Mouse (Mus musculus) C2C12 (cell line): Measurements from ENCODE around the gene Fiz1. TPM values are rescaled to one million over a fixed set of nuclear protein-coding genes. Genes with fewer than 3 reads are reported as not detected.
A peak's percentile ranks its signal among the peaks of the same experiment; 100 is the strongest.

Experiments used
- H3K27me3 ChIP-seq: one replicate; pipeline ENCODE4 v1.6.1; 2011; ENCODE audit not compliant: control insufficient read depth, insufficient read depth, insufficient read length
- H3K36me3 ChIP-seq: one replicate; pipeline ENCODE4 v1.6.1; 2011; ENCODE audit not compliant: control insufficient read depth, insufficient read depth
- H3K4me3 ChIP-seq: one replicate; pipeline ENCODE4 v1.5.1; 2011; ENCODE audit warnings: mild to moderate bottlenecking, control low read depth; ENCODE audit not compliant: poor library complexity, insufficient read depth, severe bottlenecking
- H3K79me2 ChIP-seq: one replicate; pipeline ENCODE4 v1.6.1; 2011; ENCODE audit not compliant: control insufficient read depth, insufficient read depth
- H3K79me3 ChIP-seq: one replicate; pipeline ENCODE4 v1.6.1; 2011; ENCODE audit warnings: low read depth, control low read depth
- H3ac ChIP-seq: one replicate; pipeline ENCODE3; 2011; ENCODE audit warnings: low read depth; ENCODE audit not compliant: control insufficient read depth, insufficient read length
- CEBPB ChIP-seq: IDR thresholded peaks from one replicate; pipeline ENCODE4 v1.6.1; 2011; ENCODE audit warnings: low read depth, mild to moderate bottlenecking, control low read depth, moderate library complexity
- CTCF ChIP-seq: IDR thresholded peaks from one replicate; pipeline ENCODE4 v1.5.1; 2011; ENCODE audit not compliant: control insufficient read depth, insufficient read depth, insufficient read length
- FOSL1 ChIP-seq: IDR thresholded peaks from one replicate; pipeline ENCODE4 v1.8.0; 2011; ENCODE audit warnings: mild to moderate bottlenecking, low read length; ENCODE audit not compliant: poor library complexity, insufficient read depth, severe bottlenecking
- MAX ChIP-seq: IDR thresholded peaks from one replicate; pipeline ENCODE4 v1.6.1; 2011; ENCODE audit warnings: mild to moderate bottlenecking, control low read depth
- MYOD1 ChIP-seq: IDR thresholded peaks from one replicate; pipeline ENCODE4 v1.6.1; 2011; ENCODE audit warnings: low read depth; ENCODE audit not compliant: control insufficient read depth, insufficient read length
- MYOG ChIP-seq: IDR thresholded peaks from one replicate; pipeline ENCODE4 v1.6.1; 2011; ENCODE audit not compliant: control insufficient read depth, insufficient read length; ENCODE audit errors: extremely low read depth
- USF1 ChIP-seq: IDR thresholded peaks from one replicate; pipeline ENCODE4 v1.6.1; 2011; ENCODE audit warnings: low read depth, mild to moderate bottlenecking, control low read depth, moderate library complexity
- polyA plus RNA-seq: library from polyadenylated mRNA; unstranded; fragments of >200 nt; fragmentation: generic; extraction: Trizol; gene quantifications from one replicate; pipeline ENCODE4 v1.2.1, GENCODE M21; 2012; ENCODE audit warnings: missing spikeins

Fiz1 gene
- polyA plus RNA-seq, 1 experiment = 30.6 TPM

DNA sequence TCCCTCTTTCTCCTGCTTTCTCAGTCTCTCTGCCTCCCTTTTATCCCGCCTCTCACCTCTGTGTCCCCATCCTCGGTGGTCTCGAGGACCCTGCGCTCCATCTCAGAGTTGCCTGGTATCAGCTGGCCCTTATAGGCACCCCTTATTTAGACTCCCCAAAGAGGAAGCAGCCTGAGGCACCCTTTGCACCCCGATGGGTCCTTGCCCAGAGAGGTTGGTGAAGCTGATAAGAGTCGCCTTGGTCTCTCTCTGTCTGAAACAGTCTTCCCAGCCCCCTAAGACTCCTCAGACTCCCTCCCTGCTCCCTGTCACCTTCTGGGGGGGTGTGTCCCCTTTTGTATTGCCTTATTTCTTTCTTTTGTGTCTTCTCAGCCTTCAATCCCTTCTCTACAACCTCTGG, 43.4 kb downstream of the Fiz1 start, which contains the start of gene Sbk3:
TSS of gene Sbk3 (minus strand) at position 101 of the 400 bp plus-strand sequence.
- H3K4me3 ChIP-seq = no peak within 1 kb of the TSS
- H3ac ChIP-seq = no peak within 1 kb of the TSS
- H3K36me3 ChIP-seq = no peaks in the 10 kb centered on the region

DNA sequence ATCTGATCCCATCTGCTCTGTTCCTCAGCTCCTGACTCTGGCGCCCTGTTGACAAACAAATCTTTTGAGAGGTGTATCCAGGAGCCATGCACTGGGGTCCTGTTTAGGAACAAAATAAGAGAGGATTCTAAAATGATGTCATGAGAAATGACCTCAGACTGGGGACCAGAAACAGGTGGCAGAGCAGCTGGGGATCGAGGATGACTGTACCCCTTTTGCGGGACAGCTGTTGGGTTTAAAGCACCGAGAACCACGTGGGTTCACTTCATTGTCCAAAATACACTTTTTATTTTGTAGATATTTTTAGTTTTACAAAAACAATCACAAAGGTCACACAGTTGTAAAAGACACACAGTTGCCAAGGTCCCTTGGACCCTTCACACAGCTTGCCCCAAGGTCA, 49.5 kb downstream of the Fiz1 start:
- no peak overlapping the region for H3K4me3 ChIP-seq
- H3K27me3 ChIP-seq = peaks cover 11% of the 10 kb centered on the region
- no peaks in the 10 kb centered on the region for H3K79me2 ChIP-seq
- no peaks in the 10 kb centered on the region for H3K79me3 ChIP-seq
- no peak overlapping the region for H3ac ChIP-seq
- peak; percentile 61 for TF ChIP-seq MYOD1
- no peak for TF ChIP-seq CEBPB
- H3K36me3 ChIP-seq = no peaks in the 10 kb centered on the region

More for the DNA sequence above, 43.4 kb downstream of the Fiz1 start, which contains the start of gene Sbk3:
- no peaks in the 10 kb centered on the region for H3K79me3 ChIP-seq
- TF ChIP-seq USF1 (no peak), CEBPB (no peak), MAX (no peak), MYOG (no peak), FOSL1 (no peak), MYOD1 (no peak), CTCF (no peak)
- peaks cover 7% of the 10 kb centered on the region for H3K27me3 ChIP-seq
- no peaks in the 10 kb centered on the region for H3K79me2 ChIP-seq

DNA sequence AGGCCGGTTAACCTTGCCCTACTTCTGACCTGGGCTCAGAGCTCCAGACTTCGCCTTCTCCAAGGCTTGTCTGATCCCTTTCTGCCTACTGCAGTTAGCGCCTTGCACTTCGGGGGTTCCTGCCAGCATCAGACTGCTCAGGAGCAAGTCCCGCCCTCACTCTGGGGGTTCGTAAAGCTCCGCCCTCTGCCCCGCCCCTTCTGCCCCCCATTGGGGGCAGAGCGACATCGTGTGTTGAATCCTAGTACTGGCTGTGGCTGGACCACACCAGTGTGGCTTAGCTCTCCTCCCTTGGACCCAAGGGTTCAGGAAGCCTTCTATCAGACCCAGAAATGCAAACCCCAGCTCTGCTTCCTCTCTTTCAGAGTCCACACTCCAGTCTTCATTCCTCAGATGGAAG, 50.2 kb downstream of the Fiz1 start, which contains the start of gene Sbk2:
TSS of gene Sbk2 (minus strand) at position 135 of the 400 bp plus-strand sequence.
- Histone ChIP-seq H3K27me3 (peaks cover 11% of the 10 kb centered on the region), H3K4me3 (no peak within 1 kb of the TSS), H3K79me3 (no peaks in the 10 kb centered on the region), H3K36me3 (no peaks in the 10 kb centered on the region), H3K79me2 (no peaks in the 10 kb centered on the region), H3ac (no peak within 1 kb of the TSS)
- TF ChIP-seq CTCF (peak; percentile 48), USF1 (no peak)

DNA sequence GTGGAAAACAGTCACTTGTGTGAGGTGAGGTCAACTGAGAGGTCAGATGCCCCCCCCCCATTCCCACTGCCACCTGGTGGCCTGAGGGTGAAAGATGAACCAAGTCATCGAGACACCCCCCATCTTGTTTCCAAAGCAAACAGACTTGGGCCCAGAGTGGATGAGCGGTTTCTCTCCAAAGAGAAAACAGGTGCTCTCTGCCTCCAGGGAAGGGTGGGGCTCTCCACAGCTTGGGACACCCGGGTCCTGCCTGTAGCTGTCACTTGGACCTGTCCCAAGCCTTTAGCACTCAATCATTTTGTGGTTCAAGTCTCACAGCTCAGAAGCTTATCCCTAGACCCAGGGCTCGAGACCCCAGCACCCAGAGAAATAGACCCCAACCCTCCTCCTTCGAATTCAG, 51.0 kb downstream of the Fiz1 start:
- Histone ChIP-seq H3ac (no peak overlapping the region), H3K36me3 (no peaks in the 10 kb centered on the region), H3K27me3 (peaks cover 11% of the 10 kb centered on the region), H3K79me2 (no peaks in the 10 kb centered on the region), H3K4me3 (no peak overlapping the region), H3K79me3 (no peaks in the 10 kb centered on the region)
- TF ChIP-seq MYOG = no peak

DNA sequence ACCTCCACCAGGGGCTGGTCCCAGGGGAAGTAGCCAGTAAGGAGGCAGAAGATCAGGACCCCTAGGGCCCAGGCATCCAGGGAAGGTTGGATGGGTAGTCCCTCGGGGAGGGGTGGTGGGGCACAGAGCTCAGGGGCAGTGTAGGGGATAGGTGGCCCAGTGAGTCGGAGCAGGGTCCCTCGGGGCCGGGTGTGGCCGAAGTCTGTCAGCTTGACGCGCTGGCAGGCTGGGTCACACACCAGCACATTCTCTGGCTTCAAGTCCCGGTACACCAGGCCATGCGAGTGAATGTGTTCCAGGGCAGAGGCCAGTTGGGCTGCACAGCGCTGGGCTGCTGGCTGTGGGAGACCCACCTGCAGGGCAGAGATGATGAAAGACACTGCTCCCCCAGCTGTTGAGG, 57.1 kb downstream of the Fiz1 start:
- Histone ChIP-seq H3K36me3 (no peaks in the 10 kb centered on the region), H3K4me3 (no peak overlapping the region), H3ac (no peak overlapping the region), H3K79me2 (no peaks in the 10 kb centered on the region), H3K79me3 (no peaks in the 10 kb centered on the region), H3K27me3 (peaks cover 9% of the 10 kb centered on the region)
- no peak for TF ChIP-seq MAX
- no peak for TF ChIP-seq CEBPB
- TF ChIP-seq CTCF = no peak
- no peak for TF ChIP-seq MYOG
- TF ChIP-seq FOSL1 = no peak
- TF ChIP-seq USF1 = no peak
- TF ChIP-seq MYOD1 = no peak

Other genes with a start within 250 kb of the Fiz1 start
- gene Fam71e2, start 243.4 kb downstream of the Fiz1 start, polyA plus RNA-seq = not detected
- gene Il11, start 231.8 kb downstream of the Fiz1 start, polyA plus RNA-seq = 1.3 TPM
- gene Tmem190, start 231.8 kb downstream of the Fiz1 start, polyA plus RNA-seq = 0.84 TPM
- 22.9 TPM for gene Tmem238, start 225.0 kb downstream of the Fiz1 start, polyA plus RNA-seq
- 3,556 TPM for gene Rpl28, start 221.8 kb downstream of the Fiz1 start, polyA plus RNA-seq
- 599 TPM for gene Ube2s, start 202.1 kb downstream of the Fiz1 start, polyA plus RNA-seq
- gene Shisa7, start 170.0 kb downstream of the Fiz1 start, polyA plus RNA-seq = not detected
- gene Isoc2b, start 144.4 kb downstream of the Fiz1 start, polyA plus RNA-seq = 0.32 TPM
- 3.7 TPM for gene Isoc2a, start 137.5 kb downstream of the Fiz1 start, polyA plus RNA-seq
- gene Gm36210, start 108.2 kb downstream of the Fiz1 start, polyA plus RNA-seq = not detected
- gene Zfp628, start 99.5 kb downstream of the Fiz1 start, polyA plus RNA-seq = 9.0 TPM
- 2.7 TPM for gene Nat14, start 92.7 kb downstream of the Fiz1 start, polyA plus RNA-seq
- 3.7 TPM for gene Ssc5d, start 88.9 kb downstream of the Fiz1 start, polyA plus RNA-seq
- gene Sbk2, start 50.3 kb downstream of the Fiz1 start, polyA plus RNA-seq = 0.06 TPM
- gene Sbk3, start 43.5 kb downstream of the Fiz1 start, polyA plus RNA-seq = 0.02 TPM
- 10.1 TPM for gene Zfp579, start 18.5 kb downstream of the Fiz1 start, polyA plus RNA-seq
- gene Zfp524, start 282 bp downstream of the Fiz1 start, polyA plus RNA-seq = 12.9 TPM
- not detected for gene Gm44973, start 799 bp upstream of the Fiz1 start, polyA plus RNA-seq
- 16.5 TPM for gene Zfp865, start 5.7 kb upstream of the Fiz1 start, polyA plus RNA-seq
- 0.34 TPM for gene Ccdc106, start 5.9 kb upstream of the Fiz1 start, polyA plus RNA-seq
- gene 4632433K11Rik, start 19.4 kb upstream of the Fiz1 start, polyA plus RNA-seq = not detected
- gene Zfp784, start 23.7 kb upstream of the Fiz1 start, polyA plus RNA-seq = 1.5 TPM
- gene Zfp580, start 36.8 kb upstream of the Fiz1 start, polyA plus RNA-seq = 13.7 TPM
- gene U2af2, start 47.4 kb upstream of the Fiz1 start, polyA plus RNA-seq = 333 TPM
- gene Epn1, start 65.5 kb upstream of the Fiz1 start, polyA plus RNA-seq = 102 TPM
- not detected for gene Rfpl4, start 102.3 kb upstream of the Fiz1 start, polyA plus RNA-seq
- 0.05 TPM for gene Rasl2-9, start 111.3 kb upstream of the Fiz1 start, polyA plus RNA-seq
- gene Vmn1r55, start 135.0 kb upstream of the Fiz1 start, polyA plus RNA-seq = not detected
- gene Vmn1r56, start 182.1 kb upstream of the Fiz1 start, polyA plus RNA-seq = not detected
- gene Vmn1r57, start 203.8 kb upstream of the Fiz1 start, polyA plus RNA-seq = not detected